Comparison of ENCODE assay signal across 13 mouse cellular contexts in the genomic region with DNA sequence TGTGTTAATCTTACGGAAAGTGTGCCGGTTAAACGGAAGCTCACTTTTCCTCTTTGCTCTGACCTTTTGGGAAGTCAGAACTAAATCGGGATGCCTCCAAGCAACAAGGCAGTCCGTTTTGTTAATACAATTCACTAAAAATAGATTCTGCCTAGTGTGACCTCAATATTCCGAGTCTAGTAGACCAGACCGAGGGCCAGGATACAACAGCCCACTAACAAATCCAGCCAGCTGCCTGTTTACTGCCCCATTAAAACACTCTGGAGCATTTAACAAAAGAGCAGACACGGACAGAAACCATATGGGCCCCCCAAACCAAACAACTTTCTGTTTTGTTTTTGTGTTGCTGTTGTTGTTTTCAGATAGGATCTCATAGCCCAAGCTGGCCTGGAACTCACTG.
DNase-seq lines count a peak whose midpoint lies in the region; ATAC-seq and TF ChIP-seq lines count a peak whose summit lies in the region.
"Had no signal": no experiment of that assay in that cellular context is flagged by ENCODE, and none has a peak within 500 bp of the region (broad histone marks: within the 10 kb centered on the region; RNA-seq: fewer than 3 reads in every experiment).

No protein-coding gene starts in this region.

- 22% methylated on average over 8 of the region's 8 CpGs for WGBS in heart, postnatal 0 days
- WGBS in limb, embryonic 12.5 days = 32% methylated on average over 8 of the region's 8 CpGs
- 52% methylated on average over 8 of the region's 8 CpGs for WGBS in stomach, postnatal 0 days

- TF ChIP-seq EP300 in heart, postnatal 0 days (IDR thresholded peaks at IDR 0.05; ENCODE audit: low read depth) = no peak
- no peak for TF ChIP-seq EP300 in stomach, postnatal 0 days (optimal IDR thresholded peaks at IDR 0.05)

- peaks cover 17% of the 10 kb centered on the region for H3K4me1 ChIP-seq in heart, postnatal 0 days (ENCODE audit: control insufficient read depth, insufficient read depth)
- H3K4me1 ChIP-seq in limb, embryonic 12.5 days (replicated peaks) = peaks cover 43% of the 10 kb centered on the region
- H3K4me1 ChIP-seq in stomach, postnatal 0 days (replicated peaks; ENCODE audit: control insufficient read depth, insufficient read depth) = peaks cover 2% of the 10 kb centered on the region; the same call in 1 of the 2 replicates
- H3K4me1 ChIP-seq: neural tube, embryonic 12.5 days had no signal

- peak; percentile 39; the same call in 1 of the 2 replicates for ATAC-seq in heart, postnatal 0 days (ENCODE audit: insufficient read depth, low read depth)
- ATAC-seq in limb, embryonic 12.5 days (ENCODE audit: insufficient number of reproducible peaks, insufficient read depth, low FRiP score, low TSS enrichment, low read depth) = no peak
- no peak for ATAC-seq in stomach, postnatal 0 days (ENCODE audit: low FRiP score, low TSS enrichment)

- intact Hi-C loops in left cerebral cortex, postnatal 25 days (cut with DNase I) = no loop called here

- no peaks in the 10 kb centered on the region for H3K36me3 ChIP-seq in heart, postnatal 0 days (replicated peaks; ENCODE audit: control insufficient read depth, insufficient read depth, low read length)
- H3K36me3 ChIP-seq in limb, embryonic 12.5 days = no peaks in the 10 kb centered on the region
- H3K36me3 ChIP-seq in stomach, postnatal 0 days (ENCODE audit: control insufficient read depth, insufficient read depth, low read length) = no peaks in the 10 kb centered on the region
- H3K36me3 ChIP-seq: neural tube, embryonic 12.5 days had no signal

- peak overlapping the region; percentile 57; the same call in 1 of the 2 replicates for H3K27ac ChIP-seq in heart, postnatal 0 days (ENCODE audit: low read depth)
- H3K27ac ChIP-seq in limb, embryonic 12.5 days = peak overlapping the region; percentile 79
- H3K27ac ChIP-seq in stomach, postnatal 0 days (replicated peaks) = no peak overlapping the region
- H3K27ac ChIP-seq: hindbrain, embryonic 14.5 days; neural tube, embryonic 12.5 days had no signal

- H3K9me3 ChIP-seq in heart, postnatal 0 days (replicated peaks; ENCODE audit: control insufficient read depth, low read length) = no peaks in the 10 kb centered on the region
- H3K9me3 ChIP-seq in limb, embryonic 12.5 days = no peaks in the 10 kb centered on the region
- no peaks in the 10 kb centered on the region for H3K9me3 ChIP-seq in stomach, postnatal 0 days (ENCODE audit: control insufficient read depth, low read length)
- H3K9me3 ChIP-seq: neural tube, embryonic 12.5 days had no signal

- no peaks in the 10 kb centered on the region for H3K27me3 ChIP-seq in heart, postnatal 0 days (ENCODE audit: control insufficient read depth, insufficient read depth, low read length)
- no peaks in the 10 kb centered on the region; the same call in 1 of the 2 replicates for H3K27me3 ChIP-seq in limb, embryonic 12.5 days
- H3K27me3 ChIP-seq in stomach, postnatal 0 days (ENCODE audit: control insufficient read depth, insufficient read depth, low read length) = no peaks in the 10 kb centered on the region
- H3K27me3 ChIP-seq: neural tube, embryonic 12.5 days had no signal

- no peak overlapping the region for H3K9ac ChIP-seq in heart, postnatal 0 days (replicated peaks; ENCODE audit: low read depth, low read length)
- H3K9ac ChIP-seq in limb, embryonic 12.5 days (replicated peaks) = no peak overlapping the region
- 0 out of 2 replicates have a peak overlapping the region, but pooled peaks have one; percentile 31 for H3K9ac ChIP-seq in stomach, postnatal 0 days (ENCODE audit: low read length)
- H3K9ac ChIP-seq: hindbrain, embryonic 14.5 days; neural tube, embryonic 12.5 days had no signal

- TF ChIP-seq CTCF in heart, postnatal 0 days (IDR thresholded peaks at IDR 0.05; ENCODE audit: low read depth) = no peak
- TF ChIP-seq CTCF in stomach, postnatal 0 days (IDR thresholded peaks at IDR 0.05; ENCODE audit: low read depth) = no peak

- peak; percentile 14 for DNase-seq in kidney, adult 9 months
- DNase-seq in kidney, adult 18-20 months = no peak
- DNase-seq in heart, postnatal 0 days (ENCODE audit: low spot score) = peak; percentile 44
- DNase-seq in stomach, postnatal 0 days (ENCODE audit: low spot score) = no peak
- no peak for DNase-seq in left cerebral cortex, postnatal 25 days (ENCODE audit: low spot score in 2 of 2)
- no peak for DNase-seq in urinary bladder, adult 18-20 months (ENCODE audit: low spot score in 2 of 2)
- DNase-seq: adrenal gland, adult 8-10 months; cerebellum, adult 11-12 months; midbrain, embryonic 14.5 days; right cerebral cortex, adult 18-20 months had no signal

- H3K4me2 ChIP-seq in heart, postnatal 0 days (ENCODE audit: low read depth, low read length) = peak overlapping the region; percentile 9; the same call in 1 of the 2 replicates
- H3K4me2 ChIP-seq in limb, embryonic 12.5 days = no peak overlapping the region
- no peak overlapping the region for H3K4me2 ChIP-seq in stomach, postnatal 0 days (replicated peaks; ENCODE audit: low read depth)
- H3K4me2 ChIP-seq: hindbrain, embryonic 14.5 days; neural tube, embryonic 12.5 days had no signal

- 0 out of 2 replicates have a peak overlapping the region, but pooled peaks have one; percentile 1 for H3K4me3 ChIP-seq in heart, postnatal 0 days (ENCODE audit: low read depth, low read length)
- H3K4me3 ChIP-seq in limb, embryonic 12.5 days (replicated peaks) = no peak overlapping the region
- H3K4me3 ChIP-seq in stomach, postnatal 0 days (ENCODE audit: low read depth, low read length) = no peak overlapping the region
- H3K4me3 ChIP-seq: neural tube, embryonic 12.5 days had no signal

Comparison
In these comparisons a context has a peak if more than half of its experiments do, and no peak if none do; other contexts are left out.
1. DNase-seq: peak in kidney, adult 9 months (single experiment) and heart, postnatal 0 days (single experiment); none in kidney, adult 18-20 months (single experiment), stomach, postnatal 0 days (single experiment), left cerebral cortex, postnatal 25 days (0 of 2) and urinary bladder, adult 18-20 months (0 of 2).